Mouse (Mus musculus) urinary bladder, postnatal 4 days (tissue): Measurements from ENCODE around the gene Ywhag.

ENCODE experiments used
- DNase-seq, 2 experiments: peaks; one replicate each; pipeline ENCODE4 v3.0.0; 2021 to 2022; ENCODE audit warnings: low spot score in 2 of 2

The Ywhag gene

DNA sequence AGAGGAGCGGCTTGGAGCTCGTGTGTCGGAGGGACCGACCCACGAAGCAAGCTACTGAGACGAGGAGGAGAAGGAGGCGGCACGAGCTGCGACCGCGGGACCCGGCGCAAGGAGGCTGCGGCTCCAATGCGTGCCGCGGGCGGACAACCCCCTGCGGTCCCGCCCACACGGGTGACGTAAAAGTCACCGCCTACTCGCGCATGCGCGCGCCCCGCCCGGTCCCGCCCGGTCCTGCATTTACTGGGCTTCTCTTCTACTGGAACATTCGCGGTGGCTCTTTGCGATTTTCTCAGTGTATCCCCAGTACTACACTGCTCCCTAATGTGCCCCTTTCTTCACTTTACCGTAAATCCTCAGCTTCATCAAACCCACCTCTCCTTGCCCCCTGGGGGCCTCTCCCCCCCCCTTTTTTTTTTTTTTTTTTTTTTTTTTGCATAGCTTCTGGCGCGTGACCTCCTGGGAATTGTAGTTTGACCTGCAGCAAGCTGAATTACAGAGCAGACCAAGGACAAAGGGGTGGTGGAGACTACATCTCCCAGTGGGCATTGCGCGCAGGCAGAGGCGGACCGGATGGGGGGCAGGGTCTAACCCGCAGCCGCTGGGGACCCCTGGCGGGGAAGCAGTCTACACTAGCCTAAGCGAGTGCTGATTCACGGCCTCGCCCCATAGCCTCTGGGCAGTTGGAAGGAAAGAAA lies at the start of gene Ywhag:
Gene Ywhag, minus strand, starts transcription at position 136 of the 695 bp plus-strand sequence.
- DNase-seq, result peak; percentile 96 to 97

DNA sequence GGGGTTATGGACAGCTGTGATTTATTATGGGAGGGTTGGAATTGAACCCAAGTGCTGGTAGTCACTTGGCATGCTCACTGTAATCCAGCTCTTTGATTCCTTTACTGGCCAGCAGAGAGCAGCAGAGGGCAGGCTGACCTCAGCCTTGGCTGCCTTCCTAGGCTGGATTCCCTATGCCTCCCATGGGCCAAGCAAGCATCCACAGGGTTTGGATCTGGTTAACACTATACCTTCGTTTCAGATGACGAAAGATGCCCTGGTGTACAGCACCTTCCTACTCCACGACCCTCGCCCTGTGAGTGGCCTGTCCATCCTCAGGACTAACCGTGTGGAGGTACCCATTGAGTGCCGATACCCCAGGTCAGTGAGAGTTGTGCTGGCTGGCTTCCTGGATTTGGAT lies 48.0 kb upstream of the Ywhag start:
- peak in 1 of 2 experiments; percentile 52 for DNase-seq

DNA sequence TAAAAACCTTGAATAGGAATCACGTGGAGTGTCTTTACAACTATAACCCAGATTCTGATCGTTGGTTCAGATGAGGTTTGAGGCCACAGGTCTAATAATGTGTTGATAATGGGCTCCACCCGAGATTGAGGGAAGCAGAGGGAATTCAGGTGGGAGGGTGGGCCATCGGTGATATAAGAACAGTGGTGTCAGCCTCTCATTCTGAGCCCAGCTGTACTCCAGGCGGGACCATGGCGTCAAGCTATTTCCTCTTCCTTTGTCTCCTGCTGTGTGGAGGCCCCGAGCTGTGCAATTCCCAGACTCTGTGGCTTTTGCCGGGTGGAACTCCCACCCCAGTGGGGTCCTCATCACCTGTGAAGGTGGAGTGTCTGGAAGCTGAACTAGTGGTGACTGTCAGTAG lies 45.5 kb upstream of the Ywhag start, which contains the start of gene Zp3:
Gene Zp3, plus strand, starts transcription at position 196 of the 400 bp plus-strand sequence.
- no peak for DNase-seq

DNA sequence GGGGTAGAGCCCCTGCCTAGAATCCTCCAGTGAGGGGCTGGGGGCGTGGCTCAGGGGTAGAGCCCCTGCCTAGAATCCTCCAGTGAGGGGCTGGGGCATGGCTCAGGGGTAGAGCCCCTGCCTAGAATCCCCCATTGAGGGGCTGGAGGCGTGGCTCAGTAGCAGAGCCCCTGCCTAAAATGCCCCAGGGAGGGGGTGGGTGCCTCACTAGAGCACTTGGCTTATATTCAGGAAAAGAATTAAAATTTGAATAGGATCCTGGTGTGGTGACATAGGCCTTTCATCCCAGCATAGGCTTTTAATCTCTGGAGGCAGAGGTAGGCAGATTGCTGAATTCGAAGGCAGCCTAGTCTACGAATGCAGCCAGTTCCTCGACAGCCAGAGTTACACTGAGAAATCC lies 45.0 kb upstream of the Ywhag start:
- no peak for DNase-seq

DNA sequence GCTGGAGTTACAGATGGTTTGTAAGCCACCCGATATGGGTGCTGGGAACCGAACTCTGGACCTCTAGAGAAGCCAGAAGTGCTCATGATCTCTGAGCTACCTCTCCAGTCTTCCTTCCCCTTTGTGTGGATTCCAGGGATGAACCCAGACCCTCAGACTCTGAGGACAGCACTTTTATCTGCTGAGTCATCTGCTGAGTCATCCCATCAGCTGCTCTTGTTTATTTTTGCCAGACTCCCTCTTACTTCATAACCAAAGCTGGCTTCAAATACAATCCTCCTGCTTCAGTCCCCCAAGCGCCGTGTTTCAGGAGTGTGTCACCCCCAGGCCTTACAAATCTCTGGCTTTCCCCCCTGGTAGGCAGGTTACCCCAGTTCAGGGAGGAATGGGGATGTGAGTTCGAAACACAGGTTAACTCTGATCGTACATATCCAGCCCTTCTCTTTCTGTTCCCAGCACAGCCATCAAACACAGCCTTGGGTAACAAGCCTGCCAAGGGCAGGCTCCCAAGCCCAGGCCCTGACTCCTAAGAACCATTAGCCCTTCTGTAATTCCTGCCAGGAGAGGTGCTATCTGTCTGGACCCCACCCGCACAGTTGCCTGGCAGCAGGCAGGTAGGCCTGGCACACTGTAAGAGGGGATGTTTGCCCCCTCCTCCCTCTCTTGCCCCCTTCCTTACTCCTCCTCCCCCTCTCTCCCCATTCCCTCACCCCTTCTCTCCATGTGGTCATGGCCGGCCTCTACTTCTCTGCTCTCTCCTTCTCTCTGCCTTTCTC lies 41.7 kb upstream of the Ywhag start:
- DNase-seq, result no peak

DNA sequence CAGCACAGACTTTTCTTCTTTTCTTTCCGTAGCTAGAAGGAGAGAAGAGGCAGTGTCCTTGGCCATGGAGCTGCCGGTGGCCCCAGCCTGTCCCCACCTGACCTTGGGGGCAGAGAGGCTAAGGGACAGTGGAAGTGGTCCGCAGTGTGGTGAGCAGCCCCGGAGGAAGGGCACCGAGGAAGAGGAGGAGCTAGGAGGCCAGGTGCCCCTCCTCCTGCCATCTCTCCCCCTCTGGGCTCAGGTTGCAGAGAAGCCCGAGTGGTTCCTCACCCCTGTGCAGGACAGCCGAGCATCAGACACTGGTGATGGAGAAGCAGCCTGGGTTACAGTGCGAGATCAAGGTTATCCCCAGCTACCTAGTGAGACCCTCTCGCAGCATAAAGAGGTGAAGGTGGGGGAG lies 39.9 kb upstream of the Ywhag start, which contains the start of gene Ssc4d:
Gene Ssc4d, minus strand, starts transcription at position 167 of the 400 bp plus-strand sequence.
- no peak for DNase-seq

DNA sequence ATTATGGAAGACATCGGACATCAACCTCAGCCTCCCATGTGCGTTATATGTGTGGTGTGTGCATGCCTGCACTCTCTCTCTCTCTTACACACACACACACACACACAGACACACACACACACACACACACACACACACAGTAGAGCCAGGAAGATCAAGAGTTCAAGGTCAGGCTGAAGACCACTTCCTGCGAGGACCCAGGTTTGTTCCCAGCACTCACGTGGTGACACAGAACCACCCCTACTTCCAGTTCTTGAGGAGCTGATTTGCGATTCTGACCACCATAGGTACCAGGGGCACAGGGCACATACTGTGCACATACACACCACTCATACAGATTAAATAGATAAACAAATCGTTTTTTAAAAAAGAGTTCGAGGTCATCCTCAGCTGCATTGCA lies 37.5 kb upstream of the Ywhag start:
- DNase-seq, result no peak

DNA sequence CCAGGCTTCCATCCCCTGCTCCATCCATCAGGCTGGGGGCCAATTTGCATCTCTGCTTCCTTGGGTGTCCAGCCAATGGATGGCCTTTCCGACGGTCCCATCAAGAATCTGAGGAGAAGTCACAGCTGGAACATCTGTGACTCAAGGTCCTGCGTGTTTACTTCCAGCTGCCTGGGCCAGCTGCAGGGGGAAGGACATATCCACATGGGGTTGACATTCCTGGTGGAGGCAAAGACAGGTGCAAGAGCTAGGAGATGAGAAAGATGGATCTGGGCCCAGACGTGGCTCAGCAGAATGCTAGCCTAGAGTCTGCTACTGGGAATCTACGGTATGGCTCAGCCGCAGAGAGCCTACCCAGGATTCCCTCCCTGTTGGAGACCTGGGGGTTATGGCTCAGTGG lies 35.8 kb upstream of the Ywhag start:
- DNase-seq, result no peak

DNA sequence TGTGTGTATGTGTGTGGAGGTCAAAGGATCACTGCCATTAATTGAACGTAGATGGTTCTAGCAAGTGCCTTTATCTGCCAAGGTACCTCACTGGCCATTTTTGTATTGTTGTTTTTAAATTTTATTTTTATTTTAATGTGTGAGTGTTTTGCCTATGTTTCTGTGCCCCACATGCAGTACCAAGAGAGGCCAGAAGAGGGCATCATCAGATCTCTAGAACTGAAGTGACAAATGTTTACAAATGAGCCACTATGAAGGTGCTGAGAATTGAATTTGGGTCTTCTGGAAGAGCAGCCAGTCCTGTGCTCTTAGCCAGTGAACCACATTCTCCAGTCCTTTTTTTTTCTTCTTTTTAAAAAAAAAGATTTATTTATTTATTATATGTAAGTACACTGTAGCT lies 34.4 kb upstream of the Ywhag start:
- no peak for DNase-seq

DNA sequence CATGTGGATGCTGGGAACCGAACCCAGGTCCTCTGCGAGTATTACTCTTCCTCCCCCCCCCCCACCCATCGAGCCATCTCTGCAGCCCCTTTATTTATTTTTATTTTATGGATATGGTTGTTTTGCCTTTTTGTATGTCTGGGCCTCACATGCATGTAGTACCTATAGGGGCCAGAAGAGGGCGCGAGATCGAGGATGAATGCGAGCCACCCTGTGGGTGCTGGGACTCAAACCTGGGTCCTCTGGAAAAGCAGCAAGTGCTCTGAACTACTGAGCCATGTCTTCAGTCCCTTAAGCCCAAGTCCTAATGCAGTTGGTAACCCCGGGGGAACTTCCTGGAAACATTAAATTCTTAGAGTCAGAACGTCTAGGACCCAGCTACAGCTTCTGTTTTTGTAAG lies 32.5 kb upstream of the Ywhag start:
- DNase-seq, result no peak

DNA sequence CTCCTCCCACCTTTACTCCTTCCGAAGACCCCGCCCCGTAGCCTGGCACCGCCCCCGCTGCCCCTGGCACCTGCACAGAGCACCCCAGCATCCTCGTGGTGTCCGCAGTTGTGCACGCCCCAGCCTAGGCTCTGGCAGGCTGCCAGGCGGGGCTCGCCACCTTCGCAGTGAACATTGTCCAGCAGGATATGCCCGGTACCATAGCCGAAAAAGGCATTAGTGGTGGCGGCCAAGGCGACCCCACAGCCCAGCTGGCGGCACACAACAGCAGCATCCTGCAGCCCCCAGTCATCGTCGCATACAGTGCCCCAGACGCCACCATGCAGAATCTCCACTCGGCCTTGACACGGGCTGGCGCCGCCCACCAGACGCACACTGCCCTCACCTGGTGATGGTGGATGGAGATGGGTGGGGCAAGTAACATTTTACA lies 31.1 kb upstream of the Ywhag start:
- DNase-seq, result peak in 1 of 2 experiments; percentile 54

DNA sequence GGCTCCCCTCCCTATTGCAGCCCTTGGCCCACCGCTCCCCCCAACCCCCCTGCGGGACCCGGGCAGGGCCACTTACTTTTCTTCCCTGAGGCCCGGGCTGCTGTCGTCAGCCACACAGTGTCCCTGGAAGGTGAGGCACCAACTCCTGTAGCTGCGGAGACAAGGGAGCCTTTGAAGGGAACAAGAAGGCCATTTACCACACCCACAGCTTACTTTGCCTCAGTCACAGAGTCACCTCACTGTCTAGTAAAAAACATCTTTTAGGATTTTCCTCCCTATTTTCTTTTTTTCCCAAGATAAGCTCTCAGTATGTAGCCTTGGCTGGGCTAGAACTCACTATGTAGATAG lies 28.8 kb upstream of the Ywhag start:
- DNase-seq, result no peak

DNA sequence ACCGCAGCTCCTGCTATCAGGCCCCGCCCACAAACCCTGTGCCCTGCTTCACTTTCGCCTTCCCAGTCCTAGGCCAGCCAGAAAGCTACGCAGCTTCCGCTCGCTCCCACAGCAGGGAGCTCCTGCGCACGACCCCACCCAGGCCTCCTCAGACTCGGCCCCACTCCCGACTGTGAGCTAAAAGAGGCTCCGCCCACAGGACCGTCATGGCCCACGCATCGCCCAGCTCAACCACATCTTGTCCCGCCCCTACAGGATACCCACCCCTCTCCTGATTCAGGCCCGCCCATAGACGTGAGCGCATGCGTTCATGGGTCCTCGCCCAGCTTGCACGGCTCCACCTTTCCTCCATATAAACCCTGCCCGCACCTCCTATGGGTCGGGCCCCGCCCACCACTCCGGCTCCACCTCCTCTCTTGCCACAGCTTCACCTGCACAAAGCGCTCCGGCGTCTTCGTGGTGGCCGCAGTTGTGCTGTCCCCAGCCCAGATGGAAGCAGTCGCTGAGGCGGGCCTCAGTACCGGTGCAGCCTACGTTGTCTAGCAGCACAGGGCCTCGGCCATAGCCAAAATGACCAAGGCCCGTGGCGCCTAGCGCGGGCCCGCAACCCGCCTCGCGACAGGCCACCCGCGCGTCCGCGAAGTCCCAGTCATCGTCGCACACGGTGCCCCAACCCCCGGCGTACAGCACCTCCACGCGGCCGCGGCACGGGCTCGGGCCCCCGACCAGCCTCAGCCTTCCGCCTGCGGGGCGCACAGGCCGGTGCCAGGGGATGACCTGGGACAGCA lies 28.3 kb upstream of the Ywhag start:
- DNase-seq, result peak; percentile 98

DNA sequence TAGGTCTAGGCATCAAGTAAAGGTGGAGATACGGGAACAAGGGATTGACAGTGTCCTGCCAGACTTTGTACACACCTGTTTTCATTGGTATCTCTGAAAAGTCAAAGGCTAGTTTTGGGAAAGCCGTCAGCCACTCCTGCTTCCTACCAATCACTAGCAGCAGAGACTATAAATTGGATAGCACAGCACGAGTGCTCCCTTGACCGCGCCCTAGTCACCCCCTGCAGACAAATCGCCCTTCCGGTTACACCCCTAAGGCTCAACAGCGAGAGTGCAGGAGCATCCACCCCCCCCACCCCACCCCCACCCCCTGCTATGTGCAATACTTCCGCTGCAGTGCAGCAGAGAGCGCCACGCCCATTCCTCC lies 27.7 kb upstream of the Ywhag start:
- no peak for DNase-seq

DNA sequence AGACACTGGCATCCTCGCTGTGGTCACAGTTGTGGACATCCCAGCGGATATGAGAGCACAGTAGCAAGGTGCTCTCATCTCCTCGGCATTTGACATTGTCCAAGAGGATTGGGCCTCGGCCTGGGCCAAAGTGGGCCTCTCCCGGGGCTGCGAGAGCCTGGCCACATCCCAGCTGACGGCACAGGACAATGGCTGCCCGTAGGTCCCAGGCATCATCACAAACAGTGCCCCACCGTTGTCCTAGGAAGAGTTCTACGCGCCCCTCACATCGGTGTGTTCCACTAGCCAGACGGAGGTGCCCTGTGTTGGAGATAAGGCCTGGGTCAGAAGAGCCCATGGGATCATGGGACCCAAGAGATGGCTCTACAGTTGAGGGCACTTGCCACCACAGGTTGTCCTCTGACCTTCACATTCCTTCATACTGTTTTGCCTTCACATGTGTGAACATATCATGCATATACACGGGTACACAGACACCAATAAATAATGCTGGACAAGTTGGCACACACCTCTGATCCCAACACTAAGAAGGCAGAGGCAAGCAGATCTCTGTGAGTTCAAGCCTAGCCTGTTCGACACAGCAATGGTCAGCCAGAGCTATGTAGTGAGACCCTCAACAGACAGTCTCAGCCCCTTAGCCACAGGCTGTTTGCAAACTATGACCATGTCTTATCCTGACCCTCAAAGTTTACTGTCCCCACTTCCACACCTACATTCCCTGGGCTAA lies 26.7 kb upstream of the Ywhag start:
- DNase-seq, result no peak

DNA sequence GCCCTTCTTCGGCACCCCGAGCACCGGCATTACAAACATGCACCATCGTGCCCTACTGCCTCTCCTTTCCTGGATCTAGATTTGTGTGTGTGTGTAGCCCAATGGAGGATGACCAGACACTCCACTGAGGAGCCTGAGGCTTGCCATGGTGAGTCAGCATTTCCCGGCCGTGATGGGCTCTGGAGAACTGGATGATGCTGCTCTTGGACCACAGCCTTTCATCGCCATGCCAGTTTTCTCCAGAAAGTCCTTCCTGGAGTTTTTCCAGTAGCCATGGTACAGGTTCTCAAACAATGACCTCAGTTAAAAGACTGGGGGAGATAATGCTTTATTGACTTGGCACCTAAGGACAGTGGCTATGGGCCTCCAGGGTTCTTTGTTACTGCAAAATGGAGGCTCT lies 25.5 kb upstream of the Ywhag start:
- no peak for DNase-seq

DNA sequence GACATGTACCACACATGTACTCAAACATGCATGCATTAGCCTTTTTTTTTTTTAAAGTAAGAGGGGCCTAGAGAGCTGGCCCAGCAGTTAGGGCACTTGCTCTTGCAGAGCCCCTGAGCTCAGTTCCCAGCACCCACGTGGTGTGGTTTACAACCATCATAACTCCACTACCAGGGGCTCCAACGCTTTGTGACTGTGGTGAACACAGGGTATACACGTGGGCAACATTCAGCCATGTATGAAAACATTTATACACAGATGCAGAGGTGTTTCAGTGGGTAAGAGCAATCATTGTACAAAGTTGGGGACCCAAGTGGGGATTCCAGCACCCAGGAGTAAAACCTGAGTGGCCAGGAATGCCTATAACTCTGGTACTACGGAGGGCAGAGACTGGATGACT lies 24.0 kb upstream of the Ywhag start:
- no peak for DNase-seq

DNA sequence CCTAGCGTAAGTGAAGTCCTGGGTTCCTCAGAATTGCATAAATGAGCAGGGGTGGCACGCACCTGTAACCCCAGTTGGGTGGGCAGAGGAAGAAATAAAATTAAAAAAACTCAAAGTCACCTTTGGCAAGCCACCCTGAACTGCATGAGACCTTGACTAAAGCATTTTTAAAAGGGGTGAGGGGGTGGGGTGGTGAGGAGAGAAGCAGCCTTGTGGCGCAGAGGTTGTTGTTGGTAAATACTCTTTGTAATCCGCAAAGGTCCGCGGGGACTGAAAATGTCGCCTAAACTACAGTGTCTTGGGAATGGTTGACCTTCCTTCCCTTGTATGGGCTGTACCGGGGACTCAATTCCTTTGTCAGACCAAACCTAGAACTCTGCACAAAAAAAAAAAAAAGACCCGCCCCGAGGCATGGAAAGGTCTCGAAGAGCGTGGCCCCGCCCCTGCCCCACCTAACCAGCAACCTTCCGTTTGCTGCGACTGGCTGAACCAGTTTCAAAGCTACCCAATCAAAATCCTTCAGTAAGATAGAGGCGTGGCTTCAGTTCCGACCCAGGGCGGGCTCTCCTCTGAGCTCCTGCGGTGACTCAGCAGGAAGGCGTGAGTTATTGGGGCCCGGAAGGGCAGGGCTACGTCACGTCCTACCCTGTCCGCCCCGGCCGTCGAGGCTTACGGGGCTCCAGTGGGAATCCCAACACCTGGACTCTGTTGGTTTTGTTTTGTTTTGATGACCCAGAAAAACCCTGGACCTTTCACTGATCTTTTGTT lies 23.0 kb upstream of the Ywhag start:
- peak; percentile 92 to 93 for DNase-seq

DNA sequence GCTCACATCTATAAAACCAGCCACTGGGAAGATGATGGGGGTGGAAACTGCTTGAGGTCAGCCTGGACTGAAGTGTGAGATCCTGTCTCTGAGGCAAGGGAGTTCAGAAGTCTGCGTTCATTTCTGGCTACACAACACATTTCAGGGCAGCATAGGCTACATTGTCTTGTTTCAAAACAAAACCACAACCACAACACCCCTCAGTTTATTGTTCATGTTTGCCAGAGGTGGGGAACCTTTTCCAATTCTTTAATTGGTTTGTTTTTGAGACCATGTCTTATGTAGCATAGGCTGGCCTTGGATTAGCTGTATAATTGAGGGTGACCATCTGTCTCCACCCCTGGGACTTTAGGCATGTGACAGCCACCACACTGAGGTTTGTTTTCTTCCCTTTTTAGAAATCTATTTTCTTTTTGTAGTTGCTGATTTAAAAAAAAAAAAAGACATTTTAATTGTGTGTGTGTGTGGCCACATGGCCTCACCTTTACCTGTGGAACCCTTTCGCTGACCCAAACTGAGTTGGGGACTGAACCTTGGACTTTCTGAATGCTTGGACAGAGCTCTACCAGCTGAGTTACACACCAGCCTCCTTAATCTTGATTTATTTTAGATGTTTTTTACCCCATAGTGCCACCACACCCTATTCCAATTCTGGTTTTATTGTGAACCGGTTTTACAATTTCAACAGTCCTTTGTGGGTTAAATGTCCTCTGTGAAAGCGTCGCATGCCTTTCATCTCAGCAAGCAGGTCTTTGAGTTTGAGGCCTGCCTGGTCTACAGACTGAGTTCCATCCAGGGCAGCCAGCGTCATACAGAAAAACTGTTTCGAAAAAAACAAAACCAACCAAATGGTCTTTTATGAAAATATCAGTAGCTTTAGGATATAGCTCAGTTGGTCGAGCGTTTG lies 22.1 kb upstream of the Ywhag start:
- no peak for DNase-seq

DNA sequence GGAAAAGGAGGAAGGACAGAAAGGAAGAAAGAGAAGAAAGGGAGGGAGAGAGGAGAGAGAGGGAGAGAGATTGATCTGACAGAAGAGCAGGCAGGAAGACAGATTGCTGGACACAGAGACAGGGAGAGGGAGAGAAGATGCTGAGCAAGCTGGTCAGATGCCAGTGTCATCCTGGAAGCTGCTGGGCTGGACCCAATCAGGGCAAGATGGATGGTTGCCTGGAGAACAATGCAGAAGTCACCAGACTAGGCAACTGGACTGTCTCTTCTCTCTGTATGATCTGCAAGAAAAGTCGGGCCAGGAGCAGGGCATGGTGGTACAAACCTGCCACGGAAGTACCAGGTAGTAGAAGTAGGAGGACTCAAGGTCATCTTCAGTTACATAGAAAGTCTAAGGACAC lies 18.4 kb upstream of the Ywhag start:
- DNase-seq, result no peak
